Mouse (Mus musculus): ENCODE measurements around the gene Tmem37. TPM values are rescaled to one million over a fixed set of nuclear protein-coding genes. Genes with fewer than 3 reads are reported as not detected.

Gene Tmem37
- not detected for total RNA-seq (2023)

DNA sequence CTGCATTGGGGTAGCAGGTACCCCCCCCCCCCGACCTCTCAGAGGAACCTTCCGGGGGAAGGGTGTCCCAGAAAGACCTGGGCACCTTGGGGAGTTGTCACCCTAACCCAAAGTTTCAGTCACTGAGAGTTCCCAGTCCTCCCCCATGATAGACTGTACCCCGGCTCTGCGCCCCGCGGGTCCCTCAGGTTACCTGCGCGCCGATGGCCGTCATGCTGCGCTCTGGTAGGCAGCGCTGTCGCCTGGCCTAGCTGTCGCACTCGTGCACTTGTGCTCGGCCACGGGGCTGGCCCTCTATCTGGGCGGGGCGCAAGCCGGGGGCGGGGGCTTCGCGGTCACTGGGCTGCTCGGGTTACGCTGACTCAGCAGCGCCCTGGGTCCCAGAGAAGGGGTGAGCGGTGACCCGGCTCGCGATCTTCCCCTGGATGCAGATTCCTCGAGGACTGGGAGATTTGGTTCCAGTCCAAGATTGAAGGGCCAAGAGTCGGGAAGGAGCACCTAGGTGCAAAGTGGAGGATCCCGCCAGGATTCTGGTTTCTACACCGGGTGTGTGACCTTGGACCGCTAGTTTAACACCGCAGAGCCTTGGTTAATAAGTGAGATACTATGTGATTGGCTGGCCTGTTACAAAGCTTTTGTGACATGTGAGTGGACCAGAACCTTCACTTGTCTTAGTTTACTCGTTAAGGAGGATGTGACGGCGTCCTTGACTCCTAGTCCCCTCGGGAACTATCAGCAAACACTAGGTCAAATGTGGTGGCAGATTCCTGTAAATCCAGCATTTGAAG lies at the start of gene Tmem37:
TSS of gene Tmem37 (minus strand) at position 556 of the 788 bp plus-strand sequence.

DNA sequence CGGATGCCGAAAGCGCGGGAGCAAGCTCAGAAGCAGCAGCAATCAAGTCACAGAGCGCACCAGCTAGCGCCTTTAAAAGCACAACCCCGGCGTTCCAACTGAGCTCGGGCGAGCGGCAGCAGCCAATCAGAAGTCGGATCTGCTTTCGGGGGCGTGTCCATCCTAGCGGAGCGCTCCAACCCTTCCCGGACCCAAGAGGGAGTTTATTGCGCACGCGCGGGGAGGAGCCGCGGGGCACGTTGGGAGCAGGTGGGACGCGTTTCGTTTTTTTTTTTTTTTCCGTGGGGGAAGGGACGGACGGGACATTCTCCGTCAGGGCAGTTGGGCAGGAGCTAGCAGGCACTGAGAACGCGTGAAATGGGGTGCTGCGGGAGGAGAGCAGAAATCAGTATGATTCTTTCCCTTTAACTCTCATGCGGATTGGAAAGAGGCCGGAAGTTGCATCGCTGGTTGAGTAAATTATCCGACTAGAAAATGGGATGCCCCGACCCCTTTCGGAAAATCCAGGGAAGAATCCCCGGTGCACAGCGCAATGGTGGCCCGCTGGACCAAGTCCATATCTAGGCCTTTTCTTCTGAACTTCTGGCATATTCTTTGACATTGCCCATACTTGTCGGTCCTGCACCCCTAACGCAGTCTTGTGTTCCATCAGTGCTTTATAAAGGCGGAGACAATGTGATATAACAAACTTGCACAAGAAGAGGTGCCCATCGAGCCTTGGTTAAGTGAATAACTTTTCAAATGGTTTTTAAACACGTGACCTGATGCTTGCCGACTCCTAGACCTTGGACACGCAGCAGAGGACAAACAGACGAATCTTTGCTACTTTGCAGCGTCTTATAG lies 47.3 kb upstream of the Tmem37 start, which contains the start of the genes Dbi and 3110009E18Rik:
TSS of gene Dbi (minus strand) at position 110 of the 843 bp plus-strand sequence.
TSS of gene 3110009E18Rik (plus strand) at position 219 of the 843 bp plus-strand sequence.

Other genes starting within 250 kb of the Tmem37 start
- gene Ptpn4, start 236.5 kb downstream of the Tmem37 start, total RNA-seq (2023) = 10 to 100 TPM; 31.7 to 35.1 TPM
- gene Tmem177, start 160.9 kb downstream of the Tmem37 start, total RNA-seq (2023) = 1 to 10 TPM; 5.1 to 5.9 TPM
- gene Cfap221, start 76.8 kb downstream of the Tmem37 start, total RNA-seq (2023) = not detected
- gene Sctr, start 67.2 kb downstream of the Tmem37 start, total RNA-seq (2023) = not detected
- 10 to 100 TPM; 35.8 to 39.3 TPM for gene Dbi, start 47.0 kb upstream of the Tmem37 start, total RNA-seq (2023)
- gene 3110009E18Rik, start 47.1 kb upstream of the Tmem37 start, total RNA-seq (2023) = 10 to 100 TPM; 17.1 to 21.5 TPM
- gene Steap3, start 198.6 kb upstream of the Tmem37 start, total RNA-seq (2023) = 1 to 10 TPM; 2.1 to 3.3 TPM

Data from B cell, adult 67 days (primary cell).